Mouse (Mus musculus): ENCODE data around the gene Rreb1. TPM values are rescaled to one million over a fixed set of nuclear protein-coding genes. Genes with fewer than 3 reads are reported as not detected.

The Rreb1 gene
- 2.9 and 3.0 TPM in 2 replicates for polyA plus RNA-seq (2014; fragmentation: Nextera tagmentation; extraction: Ambion mirVana)

DNA sequence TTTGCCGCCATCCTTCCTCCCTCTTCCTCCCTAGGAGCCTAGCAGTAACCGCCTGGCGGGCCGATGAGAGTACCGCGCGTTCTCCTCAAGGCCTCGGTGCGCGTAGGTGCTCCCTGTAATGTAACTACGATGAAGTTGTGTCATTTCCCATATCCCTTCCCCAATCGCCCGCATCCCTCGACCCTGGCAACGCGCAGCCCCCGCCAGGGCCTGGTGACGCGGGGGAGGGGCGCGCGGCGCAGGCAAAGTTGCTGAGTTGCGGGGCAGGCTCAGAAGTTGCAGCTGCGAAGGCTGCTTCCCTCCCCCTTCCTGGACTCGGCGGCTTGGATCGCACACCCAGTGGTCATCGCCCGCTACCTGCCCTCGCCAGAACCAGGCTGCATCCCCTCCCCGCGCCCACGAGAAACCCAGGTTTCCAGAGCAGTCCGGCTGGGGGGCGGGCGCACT is at the start of gene Rreb1:
TSS of gene Rreb1 (plus strand) at position 254 of the 447 bp plus-strand sequence.
- peak; percentile 73; the same call in 1 of the 2 replicates for ATAC-seq (ENCODE audit: low read depth)
- Histone ChIP-seq H3K4me1 (ENCODE audit: control insufficient read depth, insufficient read depth, low read length) (peaks cover 12% of the 10 kb centered on the region), H3K27me3 (ENCODE audit: control insufficient read depth, insufficient read depth, low read length) (peaks cover 14% of the 10 kb centered on the region), H3K9me3 (ENCODE audit: control insufficient read depth, low read length) (no peaks in the 10 kb centered on the region), H3K36me3 (ENCODE audit: control insufficient read depth, insufficient read depth, low read length) (no peaks in the 10 kb centered on the region), H3K4me3 (ENCODE audit: low read depth, low read length) (peak within 1 kb of the TSS; percentile 46), H3K27ac (ENCODE audit: low read depth, low read length) (no peak within 1 kb of the TSS), H3K9ac (replicated peaks; ENCODE audit: low read depth, low read length) (peak within 1 kb of the TSS; percentile 39; the same call in 1 of the 2 replicates), H3K4me2 (ENCODE audit: low read depth, low read length) (peak within 1 kb of the TSS; percentile 100)
- WGBS, result under 1% methylated on average over 37 of the region's 37 CpGs

DNA sequence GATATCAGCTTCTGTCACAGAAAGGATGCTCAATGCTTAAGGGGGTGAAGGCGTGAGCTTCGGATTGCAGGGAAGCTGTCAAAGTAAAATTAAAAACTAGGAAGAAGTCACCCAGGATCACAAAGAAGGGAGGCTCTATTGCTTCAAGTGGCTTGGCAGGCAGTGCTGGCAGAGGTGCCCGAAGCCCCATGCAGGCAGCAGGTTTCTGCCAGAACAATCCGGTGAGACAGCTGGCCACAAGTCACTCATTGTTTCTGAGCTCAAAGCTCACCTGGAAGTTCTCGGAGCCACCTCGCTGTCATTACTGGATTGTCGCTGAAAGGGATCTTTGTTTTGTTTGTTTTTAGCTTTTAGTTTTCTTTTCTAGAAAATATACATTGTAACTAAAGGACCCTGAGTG is 49.6 kb upstream of the Rreb1 start:
- H3K27me3 ChIP-seq (ENCODE audit: control insufficient read depth, insufficient read depth, low read length), result no peaks in the 10 kb centered on the region

DNA sequence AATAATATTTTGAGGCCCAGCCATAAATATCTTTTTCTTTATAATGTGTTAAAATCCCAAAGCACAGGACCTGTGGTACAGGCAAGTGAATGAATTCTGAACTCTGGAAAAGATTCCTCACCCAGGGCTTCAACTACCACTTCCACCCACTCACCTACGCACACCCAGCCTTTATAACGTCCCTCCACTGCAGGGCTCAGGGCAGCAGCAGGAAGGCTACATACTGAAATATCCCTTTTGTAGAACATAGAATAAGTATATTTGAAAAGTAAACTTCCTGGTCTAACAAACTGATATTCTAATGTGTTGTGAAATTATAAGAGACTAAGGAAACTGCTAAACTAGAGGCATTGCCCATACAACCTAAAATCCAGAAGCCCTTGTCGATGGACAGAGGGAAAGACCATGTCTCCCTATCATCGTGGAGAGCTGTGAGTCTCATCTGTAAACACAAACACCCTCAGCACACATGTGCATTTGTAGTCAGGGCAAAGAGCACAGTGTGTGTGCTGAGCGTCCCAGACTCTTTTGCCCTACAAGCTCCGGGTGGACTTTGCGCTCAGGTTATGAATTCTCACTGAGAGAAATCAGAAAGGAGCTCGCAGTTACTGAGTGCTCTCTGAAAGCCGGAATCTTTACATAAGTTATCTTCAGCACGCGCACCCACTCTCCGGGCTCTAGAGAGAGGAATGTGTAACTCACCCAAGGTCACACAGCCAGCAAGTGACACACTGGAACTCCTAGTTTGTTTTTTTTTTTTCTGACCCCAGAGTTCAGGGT is 46.1 kb upstream of the Rreb1 start:
- 88% methylated on average over 12 of the region's 12 CpGs for WGBS
- Histone ChIP-seq H3K27ac (ENCODE audit: low read depth, low read length) (no peak overlapping the region), H3K27me3 (ENCODE audit: control insufficient read depth, insufficient read depth, low read length) (no peaks in the 10 kb centered on the region), H3K9me3 (ENCODE audit: control insufficient read depth, low read length) (no peaks in the 10 kb centered on the region), H3K4me2 (ENCODE audit: low read depth, low read length) (no peak overlapping the region), H3K9ac (replicated peaks; ENCODE audit: low read depth, low read length) (no peak overlapping the region), H3K36me3 (ENCODE audit: control insufficient read depth, insufficient read depth, low read length) (no peaks in the 10 kb centered on the region), H3K4me3 (ENCODE audit: low read depth, low read length) (no peak overlapping the region), H3K4me1 (ENCODE audit: control insufficient read depth, insufficient read depth, low read length) (no peaks in the 10 kb centered on the region)
- ATAC-seq (ENCODE audit: low read depth), result no peak

More for the DNA sequence above, 49.6 kb upstream of the Rreb1 start:
- no peaks in the 10 kb centered on the region for H3K9me3 ChIP-seq (ENCODE audit: control insufficient read depth, low read length)
- no peak overlapping the region for H3K9ac ChIP-seq (replicated peaks; ENCODE audit: low read depth, low read length)
- H3K4me2 ChIP-seq (ENCODE audit: low read depth, low read length), result no peak overlapping the region
- 89% methylated on average over 7 of the region's 7 CpGs for WGBS
- no peak for ATAC-seq (ENCODE audit: low read depth)
- H3K4me3 ChIP-seq (ENCODE audit: low read depth, low read length), result no peak overlapping the region
- H3K27ac ChIP-seq (ENCODE audit: low read depth, low read length), result no peak overlapping the region
- H3K4me1 ChIP-seq (ENCODE audit: control insufficient read depth, insufficient read depth, low read length), result no peaks in the 10 kb centered on the region
- H3K36me3 ChIP-seq (ENCODE audit: control insufficient read depth, insufficient read depth, low read length), result no peaks in the 10 kb centered on the region

DNA sequence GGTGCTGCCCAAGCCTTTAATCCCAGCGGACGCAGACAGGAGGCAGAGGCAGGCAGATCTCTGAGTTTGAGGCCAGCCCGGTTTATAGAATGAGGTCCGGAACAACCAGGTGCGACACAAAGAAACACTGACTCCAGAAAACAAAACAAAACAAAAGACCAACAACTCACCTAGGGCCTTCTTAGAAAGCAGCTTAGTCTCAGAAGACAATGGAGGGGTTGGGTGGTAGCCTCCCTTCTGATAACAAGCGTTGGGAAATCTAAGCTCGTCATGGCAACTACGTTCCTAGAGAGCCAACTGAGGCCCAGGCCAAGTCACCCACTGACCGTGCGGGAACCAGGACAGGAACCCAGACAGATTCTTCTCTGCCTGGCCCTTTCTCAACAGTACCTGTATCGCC is 43.7 kb upstream of the Rreb1 start:
- H3K9ac ChIP-seq (replicated peaks; ENCODE audit: low read depth, low read length), result no peak overlapping the region
- 95% methylated on average over 11 of the region's 11 CpGs for WGBS
- no peaks in the 10 kb centered on the region for H3K27me3 ChIP-seq (ENCODE audit: control insufficient read depth, insufficient read depth, low read length)
- H3K4me1 ChIP-seq (ENCODE audit: control insufficient read depth, insufficient read depth, low read length), result no peaks in the 10 kb centered on the region
- H3K4me2 ChIP-seq (ENCODE audit: low read depth, low read length), result no peak overlapping the region
- H3K36me3 ChIP-seq (ENCODE audit: control insufficient read depth, insufficient read depth, low read length), result no peaks in the 10 kb centered on the region
- H3K4me3 ChIP-seq (ENCODE audit: low read depth, low read length), result no peak overlapping the region
- no peak overlapping the region for H3K27ac ChIP-seq (ENCODE audit: low read depth, low read length)
- ATAC-seq (ENCODE audit: low read depth), result no peak
- no peaks in the 10 kb centered on the region for H3K9me3 ChIP-seq (ENCODE audit: control insufficient read depth, low read length)

DNA sequence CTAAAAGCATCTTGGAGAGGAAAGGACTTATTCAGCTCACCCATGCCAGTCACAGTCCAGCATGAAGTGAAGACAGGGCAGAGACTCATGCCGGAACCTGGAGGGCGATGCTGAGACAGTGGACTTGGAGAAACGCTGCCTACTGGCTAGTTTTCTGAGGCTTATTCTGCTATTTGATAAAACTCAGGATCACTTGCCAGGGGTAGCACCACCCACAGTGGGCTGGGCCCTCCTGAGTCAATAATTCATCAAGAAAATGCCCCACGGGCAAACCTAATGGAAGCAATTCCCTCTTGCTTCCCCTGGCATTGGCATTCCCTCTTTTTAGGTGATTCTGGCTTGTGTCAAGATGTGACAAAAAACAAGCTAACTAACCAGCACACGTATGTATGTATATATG is 38.1 kb upstream of the Rreb1 start:
- Histone ChIP-seq H3K4me1 (ENCODE audit: control insufficient read depth, insufficient read depth, low read length) (no peaks in the 10 kb centered on the region), H3K9ac (replicated peaks; ENCODE audit: low read depth, low read length) (no peak overlapping the region), H3K4me3 (ENCODE audit: low read depth, low read length) (no peak overlapping the region), H3K27me3 (ENCODE audit: control insufficient read depth, insufficient read depth, low read length) (no peaks in the 10 kb centered on the region), H3K9me3 (ENCODE audit: control insufficient read depth, low read length) (no peaks in the 10 kb centered on the region), H3K4me2 (ENCODE audit: low read depth, low read length) (no peak overlapping the region), H3K36me3 (ENCODE audit: control insufficient read depth, insufficient read depth, low read length) (no peaks in the 10 kb centered on the region), H3K27ac (ENCODE audit: low read depth, low read length) (no peak overlapping the region)
- 87% methylated on average over 5 of the region's 5 CpGs for WGBS
- ATAC-seq (ENCODE audit: low read depth), result no peak

DNA sequence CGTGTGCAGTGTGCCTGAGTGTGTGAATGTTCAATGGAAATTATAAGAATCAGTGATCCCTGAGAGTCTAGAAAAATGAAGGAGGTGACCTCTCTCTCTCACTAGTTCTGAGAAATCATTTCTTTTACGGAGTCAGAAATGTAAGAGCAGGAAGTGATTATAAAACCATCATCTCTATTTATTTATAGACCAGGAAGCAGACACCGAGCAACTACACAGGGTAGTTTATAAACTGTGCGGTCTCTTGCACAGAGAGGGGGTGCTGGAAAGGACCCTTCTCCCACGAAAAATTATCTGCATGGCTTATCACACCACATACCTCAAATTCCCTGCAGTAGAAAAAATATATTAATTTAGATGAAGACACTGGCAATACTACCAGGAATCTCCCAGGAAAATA is 37.4 kb upstream of the Rreb1 start:
- Histone ChIP-seq H3K27me3 (ENCODE audit: control insufficient read depth, insufficient read depth, low read length) (no peaks in the 10 kb centered on the region), H3K4me1 (ENCODE audit: control insufficient read depth, insufficient read depth, low read length) (no peaks in the 10 kb centered on the region), H3K4me3 (ENCODE audit: low read depth, low read length) (no peak overlapping the region), H3K4me2 (ENCODE audit: low read depth, low read length) (no peak overlapping the region), H3K36me3 (ENCODE audit: control insufficient read depth, insufficient read depth, low read length) (no peaks in the 10 kb centered on the region), H3K9me3 (ENCODE audit: control insufficient read depth, low read length) (no peaks in the 10 kb centered on the region), H3K9ac (replicated peaks; ENCODE audit: low read depth, low read length) (no peak overlapping the region), H3K27ac (ENCODE audit: low read depth, low read length) (no peak overlapping the region)
- no peak for ATAC-seq (ENCODE audit: low read depth)
- 64% methylated on average over 5 of the region's 5 CpGs for WGBS

DNA sequence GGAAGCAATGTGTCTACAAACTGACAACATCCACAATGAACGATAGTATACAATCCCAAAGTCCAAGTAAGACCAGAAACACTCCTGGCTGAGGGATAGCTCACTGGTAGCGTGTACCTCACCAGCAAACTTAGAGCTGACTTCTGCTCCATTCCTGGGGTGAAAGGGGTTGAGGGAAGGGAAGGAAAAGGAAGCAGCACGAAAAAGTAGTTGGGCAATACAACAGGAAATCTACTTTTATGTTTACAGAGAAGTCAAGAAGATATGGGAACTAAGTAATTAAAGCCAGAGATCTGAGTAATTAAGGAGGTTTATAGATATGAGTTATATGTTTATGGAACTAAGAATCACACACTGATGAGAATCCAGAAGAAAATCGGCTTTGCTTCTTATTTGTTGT is 36.0 kb upstream of the Rreb1 start:
- no peak overlapping the region for H3K4me3 ChIP-seq (ENCODE audit: low read depth, low read length)
- ATAC-seq (ENCODE audit: low read depth), result no peak
- no peaks in the 10 kb centered on the region for H3K9me3 ChIP-seq (ENCODE audit: control insufficient read depth, low read length)
- H3K27ac ChIP-seq (ENCODE audit: low read depth, low read length), result no peak overlapping the region
- H3K4me2 ChIP-seq (ENCODE audit: low read depth, low read length), result no peak overlapping the region
- 95% methylated on average over 4 of the region's 4 CpGs for WGBS
- no peaks in the 10 kb centered on the region for H3K4me1 ChIP-seq (ENCODE audit: control insufficient read depth, insufficient read depth, low read length)
- H3K9ac ChIP-seq (replicated peaks; ENCODE audit: low read depth, low read length), result no peak overlapping the region
- no peaks in the 10 kb centered on the region for H3K27me3 ChIP-seq (ENCODE audit: control insufficient read depth, insufficient read depth, low read length)
- no peaks in the 10 kb centered on the region for H3K36me3 ChIP-seq (ENCODE audit: control insufficient read depth, insufficient read depth, low read length)

DNA sequence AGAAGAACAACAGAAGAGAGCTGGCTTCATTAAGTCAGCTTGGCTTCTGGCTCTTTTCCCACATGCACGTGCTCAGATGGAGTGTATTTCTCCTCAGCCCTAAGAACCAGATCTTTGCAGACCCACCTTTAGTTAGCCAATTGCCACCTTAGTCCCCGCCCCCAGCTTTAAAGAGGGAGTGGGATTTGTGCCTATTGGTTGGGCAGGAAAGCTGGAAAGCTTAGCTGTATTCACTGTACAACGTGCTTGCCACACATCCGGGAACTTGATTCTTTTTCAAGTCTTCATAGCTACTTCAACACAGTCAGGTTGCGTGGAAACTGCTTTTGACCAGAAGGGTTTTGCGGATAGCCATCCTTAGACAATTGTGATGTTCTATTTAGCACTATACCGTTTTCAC is 30.7 kb upstream of the Rreb1 start:
- Histone ChIP-seq H3K4me3 (ENCODE audit: low read depth, low read length) (no peak overlapping the region), H3K4me2 (ENCODE audit: low read depth, low read length) (no peak overlapping the region), H3K9me3 (ENCODE audit: control insufficient read depth, low read length) (no peaks in the 10 kb centered on the region), H3K27me3 (ENCODE audit: control insufficient read depth, insufficient read depth, low read length) (no peaks in the 10 kb centered on the region), H3K9ac (replicated peaks; ENCODE audit: low read depth, low read length) (no peak overlapping the region), H3K36me3 (ENCODE audit: control insufficient read depth, insufficient read depth, low read length) (no peaks in the 10 kb centered on the region), H3K27ac (ENCODE audit: low read depth, low read length) (no peak overlapping the region), H3K4me1 (ENCODE audit: control insufficient read depth, insufficient read depth, low read length) (no peaks in the 10 kb centered on the region)
- 74% methylated on average over 7 of the region's 7 CpGs for WGBS
- no peak for ATAC-seq (ENCODE audit: low read depth)

DNA sequence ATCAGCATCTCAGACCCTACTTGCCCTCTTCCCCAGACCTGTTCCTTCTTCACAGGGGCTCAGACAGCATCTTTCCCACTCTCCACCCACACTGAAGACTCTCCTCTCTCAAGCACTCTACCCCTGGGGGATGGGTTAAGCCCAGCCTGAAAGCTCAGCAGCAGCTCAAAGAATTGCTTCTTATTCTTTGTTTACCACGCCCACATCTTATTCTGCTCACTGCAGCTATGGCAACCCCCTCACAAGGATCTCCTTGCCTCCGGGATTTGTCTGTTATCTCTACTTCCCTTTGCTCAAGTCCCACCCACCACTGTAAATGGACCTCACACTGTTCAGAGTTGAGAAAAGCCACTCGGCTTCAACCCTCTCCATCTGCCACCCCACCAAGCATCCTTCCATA is 28.7 kb upstream of the Rreb1 start:
- H3K27me3 ChIP-seq (ENCODE audit: control insufficient read depth, insufficient read depth, low read length), result no peaks in the 10 kb centered on the region
- H3K36me3 ChIP-seq (ENCODE audit: control insufficient read depth, insufficient read depth, low read length), result no peaks in the 10 kb centered on the region
- H3K27ac ChIP-seq (ENCODE audit: low read depth, low read length), result no peak overlapping the region
- no peaks in the 10 kb centered on the region for H3K4me1 ChIP-seq (ENCODE audit: control insufficient read depth, insufficient read depth, low read length)
- H3K9me3 ChIP-seq (ENCODE audit: control insufficient read depth, low read length), result no peaks in the 10 kb centered on the region
- WGBS, result 6% methylated on average over 3 of the region's 3 CpGs
- ATAC-seq (ENCODE audit: low read depth), result peak; percentile 28; the same call in 1 of the 2 replicates
- H3K4me2 ChIP-seq (ENCODE audit: low read depth, low read length), result no peak overlapping the region
- H3K4me3 ChIP-seq (ENCODE audit: low read depth, low read length), result no peak overlapping the region
- no peak overlapping the region for H3K9ac ChIP-seq (replicated peaks; ENCODE audit: low read depth, low read length)
